Mouse (Mus musculus): ENCODE data around the gene Kazn. TPM values are rescaled to one million over a fixed set of nuclear protein-coding genes. Genes with fewer than 3 reads are reported as not detected.

The Kazn gene
- total and polyA plus RNA-seq, 3 experiments: 1.3 to 9.7 (median 4.2) TPM

DNA sequence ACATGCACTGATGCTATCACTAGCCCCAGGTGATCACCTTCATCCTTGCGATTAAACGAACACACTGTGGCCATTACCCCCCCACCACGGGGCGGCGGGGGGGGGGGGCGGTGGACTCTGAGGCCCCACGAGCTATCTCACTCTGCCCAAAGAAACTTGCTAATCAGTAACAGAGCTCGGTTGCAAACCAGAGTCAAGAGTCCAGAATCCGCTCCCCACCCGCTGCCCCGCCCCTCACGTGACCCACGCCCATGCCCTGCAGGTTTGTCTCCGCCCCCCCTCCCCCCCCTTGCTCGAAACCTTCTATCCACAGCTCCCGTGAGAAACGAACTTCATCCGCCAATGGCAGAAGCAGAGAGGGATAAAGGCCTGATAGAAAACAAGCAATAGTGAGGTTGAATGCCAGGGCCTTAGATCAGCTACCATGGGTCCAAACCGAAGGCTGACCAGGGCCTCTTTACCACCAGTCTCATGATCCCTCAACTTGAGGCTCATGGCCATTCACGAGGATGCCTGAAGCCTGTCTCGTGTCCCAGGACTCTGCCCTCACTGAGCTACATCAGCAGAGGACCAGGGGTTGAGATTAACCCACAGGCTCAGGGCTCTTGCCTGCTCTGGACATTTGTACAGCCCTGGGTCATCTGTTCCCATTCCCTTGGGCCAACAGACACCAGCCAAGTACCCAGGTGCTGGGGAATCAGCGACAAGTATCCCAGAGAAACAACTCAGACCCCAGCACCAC lies 186.6 kb downstream of the Kazn start:
- Histone ChIP-seq H3K4me3 (replicated peaks in 1 of 3; ENCODE audit: low read depth in 2 of 3, low read length in 2 of 3, poor library complexity in 1 of 3) (no peak overlapping the region), H3K9ac (ENCODE audit: insufficient read depth, low read depth) (no peak overlapping the region), H3K27ac (ENCODE audit: insufficient read depth, low read depth) (no peak overlapping the region), H3K4me1 (ENCODE audit: control insufficient read depth in 1 of 2, insufficient read depth in 2 of 2) (peaks cover 6 to 23% of the 10 kb centered on the region in 2 experiments; a peak in 3 of 4 replicates), H3K36me3 (replicated peaks in 1 of 2; ENCODE audit: control insufficient read depth in 1 of 2, insufficient read depth in 1 of 2, low read length in 1 of 2) (no peaks in the 10 kb centered on the region), H3K9me3 (replicated peaks; ENCODE audit: low read length) (no peaks in the 10 kb centered on the region), H3K79me2 (replicated peaks; ENCODE audit: control insufficient read depth, extremely low read depth, insufficient read depth, poor library complexity, severe bottlenecking) (no peaks in the 10 kb centered on the region), H3K27me3 (replicated peaks) (no peaks in the 10 kb centered on the region), H3K4me2 (ENCODE audit: insufficient read depth, low read depth, poor library complexity, severe bottlenecking) (no peak overlapping the region)
- dilution Hi-C loops (cut with MboI; ENCODE audit: extremely low pct_ligation_motif_present, extremely low pct_unique_long_range_greater_than_20kb, low sequenced_read_pairs): no loop called here
- DNase-seq (ENCODE audit: extremely low read depth): no peak
- in situ Hi-C loops (cut with MboI; ENCODE audit: low pct_ligation_motif_present, low pct_unique_long_range_greater_than_20kb, low sequenced_read_pairs): no loop called here
- TF ChIP-seq CHD1 (IDR thresholded peaks at IDR 0.05; ENCODE audit: low read depth, low read length) (no peak), BHLHE40 (IDR thresholded peaks at IDR 0.05; ENCODE audit: low read depth, low read length) (no peak), EP300 (IDR thresholded peaks at IDR 0.05; ENCODE audit: low read length) (no peak), CHD2 (IDR thresholded peaks at IDR 0.05; ENCODE audit: low read length) (no peak), GABPA (IDR thresholded peaks at IDR 0.05; ENCODE audit: insufficient replicate concordance, low read depth, low read length) (no peak)

Other genes with a start within 250 kb of the Kazn start
- 3.8 and 4.8 TPM in 2 replicates for gene Fhad1, start 224.3 kb downstream of the Kazn start, total RNA-seq (2012; rRNA removed)
- 5.3 and 5.5 TPM in 2 replicates for gene Fhad1, start 224.3 kb downstream of the Kazn start, total RNA-seq (2014; rRNA removed)
- 8.6 and 10.1 TPM in 2 replicates for gene Fhad1, start 224.3 kb downstream of the Kazn start, polyA plus RNA-seq (2012; ENCODE audit: insufficient read length, low read depth)
- gene Tmem51, start 155.1 kb downstream of the Kazn start, total RNA-seq (2012; rRNA removed): 1.1 and 1.4 TPM in 2 replicates
- 6.6 and 8.0 TPM in 2 replicates for gene Tmem51, start 155.1 kb downstream of the Kazn start, total RNA-seq (2014; rRNA removed)
- gene Tmem51, start 155.1 kb downstream of the Kazn start, polyA plus RNA-seq (2012; ENCODE audit: insufficient read length, low read depth): 8.0 and 8.5 TPM in 2 replicates

All from CH12.LX (cell line).